In the genomic region with DNA sequence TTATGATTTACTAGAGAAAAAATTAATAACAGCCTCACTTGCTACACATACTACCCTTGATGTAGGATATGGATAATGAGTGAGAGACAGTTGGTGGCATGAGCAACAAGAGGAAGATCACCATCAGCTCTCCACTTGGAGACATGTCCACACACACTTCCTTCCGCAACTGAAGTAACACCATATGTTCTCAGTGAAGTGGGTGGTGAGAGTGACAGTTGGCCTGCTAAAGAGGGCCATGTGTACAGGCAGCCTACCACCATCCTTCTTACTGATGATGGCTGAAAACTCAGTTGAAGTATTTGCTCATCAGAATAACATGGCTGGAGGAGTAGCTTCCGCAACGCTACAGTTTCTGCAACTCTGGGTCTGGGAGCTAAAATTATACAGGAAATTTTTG, we compare ENCODE assay signal across 20 mouse cellular contexts.
DNase-seq lines count a peak whose midpoint lies in the region.
"Had no signal": no experiment of that assay in that cellular context is flagged by ENCODE, and none has a peak within 500 bp of the region (broad histone marks: within the 10 kb centered on the region; RNA-seq: fewer than 3 reads in every experiment).

No protein-coding gene starts in this region.

- DNase-seq in layer of hippocampus, adult 18-20 months (ENCODE audit: low spot score in 2 of 2) = peak; percentile 28 to 64
- DNase-seq in layer of hippocampus, postnatal 14 days (ENCODE audit: low spot score in 2 of 2) = no peak
- peak; percentile 9 to 22 for DNase-seq in layer of hippocampus, postnatal 36 days
- no peak for DNase-seq in layer of hippocampus, adult 9-10 months (ENCODE audit: low spot score)
- peak; percentile 16 to 31 for DNase-seq in right cerebral cortex, adult 2 months (ENCODE audit: low spot score in 2 of 2)
- no peak for DNase-seq in right cerebral cortex, postnatal 14 days
- DNase-seq in telencephalon, adult 2 months (ENCODE audit: low read depth, low spot score) = peak; percentile 41
- DNase-seq in forebrain, embryonic 10.5 days (ENCODE audit: extremely low spot score, low spot score) = no peak
- DNase-seq: adrenal gland, postnatal 10 days; cerebellum, adult 11-12 months; cerebellum, adult 9-10 months; cerebellum, postnatal 25 days; gastrocnemius, adult 2 months; gastrocnemius, postnatal 25 days had no signal

- H3K4me1 ChIP-seq in forebrain, embryonic 10.5 days = peaks cover 5% of the 10 kb centered on the region
- H3K4me1 ChIP-seq: embryonic facial prominence, embryonic 12.5 days; forebrain, embryonic 12.5 days; heart, embryonic 12.5 days; hindbrain, embryonic 10.5 days had no signal

- H3K4me3 ChIP-seq in forebrain, embryonic 10.5 days = no peak overlapping the region
- H3K4me3 ChIP-seq: embryonic facial prominence, embryonic 12.5 days; forebrain, embryonic 12.5 days; gastrocnemius, adult 2 months; heart, embryonic 12.5 days; hindbrain, embryonic 10.5 days had no signal

- 91% methylated on average over 3 of the region's 3 CpGs for WGBS in forebrain, embryonic 10.5 days

- H3K27ac ChIP-seq in forebrain, embryonic 10.5 days = no peak overlapping the region
- H3K27ac ChIP-seq: embryonic facial prominence, embryonic 12.5 days; forebrain, embryonic 12.5 days; gastrocnemius, adult 2 months; hindbrain, embryonic 10.5 days; hindbrain, embryonic 14.5 days had no signal

- H3K9me3 ChIP-seq in forebrain, embryonic 10.5 days = no peaks in the 10 kb centered on the region
- H3K9me3 ChIP-seq: embryonic facial prominence, embryonic 12.5 days; forebrain, embryonic 12.5 days; G1E; heart, embryonic 12.5 days; hindbrain, embryonic 10.5 days had no signal

- H3K36me3 ChIP-seq in forebrain, embryonic 10.5 days (replicated peaks) = no peaks in the 10 kb centered on the region
- H3K36me3 ChIP-seq: embryonic facial prominence, embryonic 12.5 days; forebrain, embryonic 12.5 days; G1E; heart, embryonic 12.5 days; hindbrain, embryonic 10.5 days had no signal

- no peaks in the 10 kb centered on the region for H3K27me3 ChIP-seq in forebrain, embryonic 10.5 days (ENCODE audit: poor library complexity, severe bottlenecking)
- H3K27me3 ChIP-seq: embryonic facial prominence, embryonic 12.5 days; forebrain, embryonic 12.5 days; heart, embryonic 12.5 days had no signal

Comparison
In these comparisons a context has a peak if more than half of its experiments do, and no peak if none do; other contexts are left out.
1. DNase-seq: peak in layer of hippocampus, adult 18-20 months (2 of 2), layer of hippocampus, postnatal 36 days (2 of 2), right cerebral cortex, adult 2 months (2 of 2) and telencephalon, adult 2 months (single experiment); none in layer of hippocampus, postnatal 14 days (0 of 2), layer of hippocampus, adult 9-10 months (single experiment), right cerebral cortex, postnatal 14 days (single experiment) and forebrain, embryonic 10.5 days (single experiment).